Mouse (Mus musculus): ENCODE measurements around the gene Arhgap44. TPM values are rescaled to one million over a fixed set of nuclear protein-coding genes. Genes with fewer than 3 reads are reported as not detected.

Arhgap44 gene
- polyA plus RNA-seq (2012; rRNA removed), result 77.3 and 82.9 TPM in 2 replicates

DNA sequence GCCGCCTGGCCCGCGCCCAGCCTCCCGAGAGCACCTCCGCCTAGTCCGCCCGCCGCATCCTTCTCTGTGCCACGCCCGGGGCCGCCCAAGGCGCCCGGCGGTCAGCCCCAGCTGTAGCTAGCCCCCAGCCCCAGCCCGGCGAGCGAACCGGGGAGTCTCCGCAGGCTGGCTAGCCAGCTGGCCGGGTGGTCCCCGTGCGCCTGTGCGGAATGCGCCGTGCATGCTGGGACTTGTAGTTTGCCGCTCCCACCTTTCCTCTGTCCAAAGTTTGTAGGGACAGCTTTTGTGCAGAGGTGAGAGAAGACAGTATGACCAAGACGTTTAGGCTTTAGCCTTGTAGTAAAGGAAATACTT, at the start of gene Arhgap44:
Gene Arhgap44, minus strand, starts transcription at position 195 of the 354 bp plus-strand sequence.
- peak; percentile 83 for DNase-seq
- Histone ChIP-seq H3K27ac (ENCODE audit: insufficient read depth, low read length) (peak within 1 kb of the TSS; percentile 93), H3K4me1 (ENCODE audit: control insufficient read depth, insufficient read depth, low read length) (peaks cover 9% of the 10 kb centered on the region; the same call in 1 of the 2 replicates), H3K4me3 (replicated peaks; ENCODE audit: insufficient read depth, low read depth, low read length) (peak within 1 kb of the TSS; percentile 92), H3K27me3 (ENCODE audit: control insufficient read depth, insufficient read depth, low read length) (no peaks in the 10 kb centered on the region)
- under 1% methylated on average over 27 of the region's 27 CpGs for WGBS
- no peak for TF ChIP-seq CTCF (IDR thresholded peaks at IDR 0.05; ENCODE audit: borderline replicate concordance, insufficient read depth, low read depth, low read length)
- peak; percentile 73; the same call in 1 of the 2 replicates for TF ChIP-seq POLR2A (IDR thresholded peaks at IDR 0.05; ENCODE audit: borderline replicate concordance, insufficient read depth, low read length)

GRCm38 (mm10) chr11:65211701-65212100, 48.9 kb upstream of the Arhgap44 start:
- TF ChIP-seq CTCF (IDR thresholded peaks at IDR 0.05; ENCODE audit: borderline replicate concordance, insufficient read depth, low read depth, low read length) (no peak), POLR2A (IDR thresholded peaks at IDR 0.05; ENCODE audit: borderline replicate concordance, insufficient read depth, low read length) (no peak)
- Histone ChIP-seq H3K27ac (ENCODE audit: insufficient read depth, low read length) (no peak overlapping the region), H3K4me3 (replicated peaks; ENCODE audit: insufficient read depth, low read depth, low read length) (no peak overlapping the region), H3K4me1 (ENCODE audit: control insufficient read depth, insufficient read depth, low read length) (no peaks in the 10 kb centered on the region), H3K27me3 (ENCODE audit: control insufficient read depth, insufficient read depth, low read length) (no peaks in the 10 kb centered on the region)
- DNase-seq, result no peak
- WGBS, result 83% methylated on average over 6 of the region's 6 CpGs

DNA sequence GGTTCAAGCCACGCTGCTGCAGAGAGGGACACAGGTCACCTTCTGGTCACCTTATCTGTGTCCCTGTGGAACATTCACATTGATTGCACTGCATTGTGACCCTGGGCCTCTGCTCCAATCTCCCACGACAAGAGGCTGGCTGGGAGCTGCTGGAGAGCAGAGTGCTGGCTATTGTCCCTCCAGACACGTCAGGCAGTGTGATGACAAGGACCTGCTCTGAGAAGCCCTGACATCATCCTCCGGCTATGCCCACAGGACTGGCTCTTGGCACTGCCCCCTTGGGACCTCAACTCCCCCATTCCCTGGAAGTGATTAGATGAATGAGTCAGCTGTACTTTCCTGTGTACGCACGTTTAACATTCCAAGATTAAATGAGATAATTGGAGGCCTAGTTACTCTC, 46.7 kb upstream of the Arhgap44 start:
- TF ChIP-seq CTCF (IDR thresholded peaks at IDR 0.05; ENCODE audit: borderline replicate concordance, insufficient read depth, low read depth, low read length) (no peak), POLR2A (IDR thresholded peaks at IDR 0.05; ENCODE audit: borderline replicate concordance, insufficient read depth, low read length) (no peak)
- Histone ChIP-seq H3K27ac (ENCODE audit: insufficient read depth, low read length) (no peak overlapping the region), H3K4me1 (ENCODE audit: control insufficient read depth, insufficient read depth, low read length) (no peaks in the 10 kb centered on the region), H3K27me3 (ENCODE audit: control insufficient read depth, insufficient read depth, low read length) (no peaks in the 10 kb centered on the region), H3K4me3 (replicated peaks; ENCODE audit: insufficient read depth, low read depth, low read length) (no peak overlapping the region)
- 59% methylated on average over 6 of the region's 6 CpGs for WGBS
- no peak for DNase-seq

GRCm38 (mm10) chr11:65205306-65205705, 42.5 kb upstream of the Arhgap44 start:
- TF ChIP-seq POLR2A (IDR thresholded peaks at IDR 0.05; ENCODE audit: borderline replicate concordance, insufficient read depth, low read length) (no peak), CTCF (IDR thresholded peaks at IDR 0.05; ENCODE audit: borderline replicate concordance, insufficient read depth, low read depth, low read length) (no peak)
- 55% methylated on average over 5 of the region's 5 CpGs for WGBS
- H3K4me1 ChIP-seq (ENCODE audit: control insufficient read depth, insufficient read depth, low read length), result no peaks in the 10 kb centered on the region
- no peak for DNase-seq
- no peak overlapping the region for H3K27ac ChIP-seq (ENCODE audit: insufficient read depth, low read length)
- H3K27me3 ChIP-seq (ENCODE audit: control insufficient read depth, insufficient read depth, low read length), result no peaks in the 10 kb centered on the region
- H3K4me3 ChIP-seq (replicated peaks; ENCODE audit: insufficient read depth, low read depth, low read length), result no peak overlapping the region

- TF ChIP-seq CTCF (IDR thresholded peaks at IDR 0.05; ENCODE audit: borderline replicate concordance, insufficient read depth, low read depth, low read length) (no peak), POLR2A (IDR thresholded peaks at IDR 0.05; ENCODE audit: borderline replicate concordance, insufficient read depth, low read length) (no peak)
- DNase-seq, result no peak
- Histone ChIP-seq H3K27me3 (ENCODE audit: control insufficient read depth, insufficient read depth, low read length) (no peaks in the 10 kb centered on the region), H3K4me1 (ENCODE audit: control insufficient read depth, insufficient read depth, low read length) (no peaks in the 10 kb centered on the region), H3K4me3 (replicated peaks; ENCODE audit: insufficient read depth, low read depth, low read length) (no peak overlapping the region), H3K27ac (ENCODE audit: insufficient read depth, low read length) (no peak overlapping the region)
- 30% methylated on average over 13 of the region's 13 CpGs for WGBS
Measured at GRCm38 (mm10) chr11:65204651-65205050, 41.9 kb upstream of the Arhgap44 start.

GRCm38 (mm10) chr11:65203020-65203419, 40.3 kb upstream of the Arhgap44 start:
- no peak for DNase-seq
- H3K27ac ChIP-seq (ENCODE audit: insufficient read depth, low read length), result no peak overlapping the region
- no peak for TF ChIP-seq CTCF (IDR thresholded peaks at IDR 0.05; ENCODE audit: borderline replicate concordance, insufficient read depth, low read depth, low read length)
- TF ChIP-seq POLR2A (IDR thresholded peaks at IDR 0.05; ENCODE audit: borderline replicate concordance, insufficient read depth, low read length), result no peak
- no peak overlapping the region for H3K4me3 ChIP-seq (replicated peaks; ENCODE audit: insufficient read depth, low read depth, low read length)
- no peaks in the 10 kb centered on the region for H3K4me1 ChIP-seq (ENCODE audit: control insufficient read depth, insufficient read depth, low read length)
- 81% methylated on average over 1 of the region's 1 CpGs for WGBS
- no peaks in the 10 kb centered on the region for H3K27me3 ChIP-seq (ENCODE audit: control insufficient read depth, insufficient read depth, low read length)

- Histone ChIP-seq H3K27me3 (ENCODE audit: control insufficient read depth, insufficient read depth, low read length) (no peaks in the 10 kb centered on the region), H3K4me1 (ENCODE audit: control insufficient read depth, insufficient read depth, low read length) (no peaks in the 10 kb centered on the region), H3K27ac (ENCODE audit: insufficient read depth, low read length) (no peak overlapping the region), H3K4me3 (replicated peaks; ENCODE audit: insufficient read depth, low read depth, low read length) (no peak overlapping the region)
- TF ChIP-seq CTCF (IDR thresholded peaks at IDR 0.05; ENCODE audit: borderline replicate concordance, insufficient read depth, low read depth, low read length), result no peak
- no peak for TF ChIP-seq POLR2A (IDR thresholded peaks at IDR 0.05; ENCODE audit: borderline replicate concordance, insufficient read depth, low read length)
- no peak for DNase-seq
- 42% methylated on average over 5 of the region's 5 CpGs for WGBS
Measured at GRCm38 (mm10) chr11:65202236-65202635, 39.5 kb upstream of the Arhgap44 start.

- no peaks in the 10 kb centered on the region for H3K4me1 ChIP-seq (ENCODE audit: control insufficient read depth, insufficient read depth, low read length)
- WGBS, result 89% methylated on average over 3 of the region's 3 CpGs
- no peak for DNase-seq
- no peak overlapping the region for H3K27ac ChIP-seq (ENCODE audit: insufficient read depth, low read length)
- H3K27me3 ChIP-seq (ENCODE audit: control insufficient read depth, insufficient read depth, low read length), result no peaks in the 10 kb centered on the region
- no peak overlapping the region for H3K4me3 ChIP-seq (replicated peaks; ENCODE audit: insufficient read depth, low read depth, low read length)
- TF ChIP-seq POLR2A (IDR thresholded peaks at IDR 0.05; ENCODE audit: borderline replicate concordance, insufficient read depth, low read length) (no peak), CTCF (IDR thresholded peaks at IDR 0.05; ENCODE audit: borderline replicate concordance, insufficient read depth, low read depth, low read length) (no peak)
Measured at GRCm38 (mm10) chr11:65198026-65198425, 35.3 kb upstream of the Arhgap44 start.
